Mouse (Mus musculus) erythroblast, embryonic 14.5 days (primary cell): ENCODE data around the gene Cln3.

Source experiments
- GATA1 ChIP-seq: IDR thresholded peaks from 2 replicates; pipeline ENCODE4 v1.6.1; 2012; ENCODE audit warnings: low read length, inconsistent platforms, mixed read lengths
- TAL1 ChIP-seq: IDR thresholded peaks from 3 replicates; pipeline ENCODE4 v1.6.1; 2012; ENCODE audit warnings: low read length, inconsistent platforms, mixed read lengths

DNA sequence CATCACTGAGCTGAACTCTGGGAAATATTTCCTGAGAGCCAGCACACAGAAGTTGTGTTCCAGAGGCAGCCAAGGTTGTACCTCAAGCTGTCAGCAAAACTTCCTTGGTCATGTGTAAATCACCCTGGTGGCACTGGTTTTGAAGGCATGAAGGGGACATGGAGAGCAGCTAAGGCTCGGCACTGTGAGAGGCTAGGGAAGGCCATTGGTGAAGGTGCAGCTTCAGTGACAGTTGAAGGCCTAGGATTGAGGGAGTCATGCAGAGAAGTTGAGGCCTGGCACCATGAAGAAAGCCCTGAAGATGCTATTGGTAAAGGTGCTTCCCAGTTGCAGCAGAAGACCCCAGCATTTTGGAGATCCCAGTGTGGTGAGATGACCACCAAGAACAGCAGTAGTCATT is 44.0 kb downstream of the Cln3 start:
- no peak for TF ChIP-seq TAL1
- TF ChIP-seq GATA1, result no peak
